Mouse (Mus musculus): ENCODE measurements around the gene Hspa1l. TPM values are rescaled to one million over a fixed set of nuclear protein-coding genes. Genes with fewer than 3 reads are reported as not detected.
"Not testable (repeated sequence)": the region's sequence is repeated elsewhere in the genome, so short reads cannot be mapped to it uniquely, and the experiment has no call there.

The Hspa1l gene
- polyA plus RNA-seq, 1 experiment from 2014 or later: 2.0 TPM

DNA sequence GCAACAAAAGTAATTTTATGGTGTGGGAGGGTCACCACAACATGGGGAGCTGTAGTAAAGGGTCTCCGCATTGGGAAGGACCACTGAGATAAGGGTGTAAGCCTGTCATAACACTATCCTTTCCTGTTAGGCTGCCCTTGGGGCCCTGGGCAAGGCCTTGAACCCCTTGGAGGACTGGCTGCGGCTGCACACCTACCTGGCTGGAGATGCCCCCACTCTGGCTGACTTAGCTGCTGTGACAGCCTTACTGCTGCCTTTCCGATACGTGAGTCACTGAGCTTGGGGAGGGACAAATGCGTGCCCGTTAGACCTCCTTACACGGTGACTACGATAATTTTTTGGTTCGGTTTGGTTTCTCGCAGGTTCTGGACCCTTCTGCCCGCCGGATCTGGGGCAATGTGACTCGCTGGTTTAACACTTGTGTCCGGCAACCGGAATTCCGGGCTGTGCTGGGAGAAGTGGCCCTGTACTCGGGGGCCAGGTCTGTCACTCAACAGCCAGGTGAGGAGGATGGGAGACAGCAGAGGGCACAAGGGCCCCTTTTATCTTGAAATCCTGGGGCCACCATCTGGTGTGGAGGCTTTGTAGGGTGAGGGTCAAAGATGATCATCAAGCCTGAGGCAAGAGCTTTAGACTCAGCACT is 31.7 kb downstream of the Hspa1l start:
- H3K36me3 ChIP-seq (replicated peaks; ENCODE audit: control insufficient read depth, insufficient read depth, low read depth, low read length): peaks cover 7% of the 10 kb centered on the region
- no peak overlapping the region for H3K4me2 ChIP-seq (ENCODE audit: low read depth, low read length)
- H3K4me3 ChIP-seq (ENCODE audit: low read depth, low read length): no peak overlapping the region
- no peak overlapping the region for H3K9ac ChIP-seq (replicated peaks; ENCODE audit: low read length)
- H3K27me3 ChIP-seq (ENCODE audit: control insufficient read depth, insufficient read depth, low read length): no peaks in the 10 kb centered on the region
- peaks cover 3% of the 10 kb centered on the region; the same call in 1 of the 2 replicates for H3K4me1 ChIP-seq (ENCODE audit: control insufficient read depth, insufficient read depth, low read length)
- ATAC-seq (replicated peaks; ENCODE audit: insufficient number of reproducible peaks, low FRiP score, low TSS enrichment, low read depth) (no peak), DNase-seq (ENCODE audit: low spot score) (no peak)
- no peak overlapping the region for H3K27ac ChIP-seq (replicated peaks; ENCODE audit: low read depth, low read length)
- no peaks in the 10 kb centered on the region for H3K9me3 ChIP-seq (replicated peaks; ENCODE audit: control insufficient read depth, low read length)
- WGBS: 93% methylated on average over 17 of the region's 17 CpGs

DNA sequence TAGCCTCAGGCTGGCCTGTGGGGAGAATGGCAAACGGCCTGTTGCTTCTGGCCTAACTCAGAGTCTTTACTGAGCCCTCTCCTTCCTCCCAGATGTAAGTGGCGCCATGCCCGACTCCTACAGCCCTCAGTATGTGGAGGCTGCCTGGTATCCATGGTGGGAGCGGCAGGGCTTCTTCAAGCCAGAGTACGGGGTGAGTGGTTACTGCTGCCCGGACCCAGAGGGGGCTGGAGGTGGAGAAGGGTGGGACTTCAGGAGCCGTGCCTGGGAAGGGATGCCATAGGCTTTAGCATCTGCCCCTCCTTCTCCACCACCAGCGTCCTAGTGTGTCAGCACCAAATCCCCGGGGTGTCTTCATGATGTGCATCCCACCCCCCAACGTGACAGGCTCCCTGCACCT is 32.7 kb downstream of the Hspa1l start:
- H3K9me3 ChIP-seq (replicated peaks; ENCODE audit: control insufficient read depth, low read length): no peaks in the 10 kb centered on the region
- H3K4me3 ChIP-seq (ENCODE audit: low read depth, low read length): no peak overlapping the region
- H3K36me3 ChIP-seq (replicated peaks; ENCODE audit: control insufficient read depth, insufficient read depth, low read depth, low read length): peaks cover 7% of the 10 kb centered on the region
- WGBS: 94% methylated on average over 10 of the region's 10 CpGs
- no peak overlapping the region for H3K4me2 ChIP-seq (ENCODE audit: low read depth, low read length)
- no peak overlapping the region for H3K27ac ChIP-seq (replicated peaks; ENCODE audit: low read depth, low read length)
- no peaks in the 10 kb centered on the region for H3K27me3 ChIP-seq (ENCODE audit: control insufficient read depth, insufficient read depth, low read length)
- no peak overlapping the region for H3K9ac ChIP-seq (replicated peaks; ENCODE audit: low read length)
- ATAC-seq (replicated peaks; ENCODE audit: insufficient number of reproducible peaks, low FRiP score, low TSS enrichment, low read depth) (no peak), DNase-seq (ENCODE audit: low spot score) (no peak)
- peaks cover 3% of the 10 kb centered on the region; the same call in 1 of the 2 replicates for H3K4me1 ChIP-seq (ENCODE audit: control insufficient read depth, insufficient read depth, low read length)

GRCm38 (mm10) chr17:35005902-35006301 is 33.4 kb downstream of the Hspa1l start:
- not testable (repeated sequence) for H3K27ac ChIP-seq (replicated peaks; ENCODE audit: low read depth, low read length); H3K9ac ChIP-seq (replicated peaks; ENCODE audit: low read length); H3K4me2 ChIP-seq (ENCODE audit: low read depth, low read length); H3K4me1 ChIP-seq (ENCODE audit: control insufficient read depth, insufficient read depth, low read length); ATAC-seq (replicated peaks; ENCODE audit: insufficient number of reproducible peaks, low FRiP score, low TSS enrichment, low read depth); H3K9me3 ChIP-seq (replicated peaks; ENCODE audit: control insufficient read depth, low read length); H3K27me3 ChIP-seq (ENCODE audit: control insufficient read depth, insufficient read depth, low read length); DNase-seq (ENCODE audit: low spot score)
- H3K4me3 ChIP-seq (ENCODE audit: low read depth, low read length): peak overlapping the region; percentile 5; the same call in 1 of the 2 replicates
- WGBS: 97% methylated on average over 4 of the region's 5 CpGs
- H3K36me3 ChIP-seq (replicated peaks; ENCODE audit: control insufficient read depth, insufficient read depth, low read depth, low read length): peaks cover 15% of the 10 kb centered on the region

DNA sequence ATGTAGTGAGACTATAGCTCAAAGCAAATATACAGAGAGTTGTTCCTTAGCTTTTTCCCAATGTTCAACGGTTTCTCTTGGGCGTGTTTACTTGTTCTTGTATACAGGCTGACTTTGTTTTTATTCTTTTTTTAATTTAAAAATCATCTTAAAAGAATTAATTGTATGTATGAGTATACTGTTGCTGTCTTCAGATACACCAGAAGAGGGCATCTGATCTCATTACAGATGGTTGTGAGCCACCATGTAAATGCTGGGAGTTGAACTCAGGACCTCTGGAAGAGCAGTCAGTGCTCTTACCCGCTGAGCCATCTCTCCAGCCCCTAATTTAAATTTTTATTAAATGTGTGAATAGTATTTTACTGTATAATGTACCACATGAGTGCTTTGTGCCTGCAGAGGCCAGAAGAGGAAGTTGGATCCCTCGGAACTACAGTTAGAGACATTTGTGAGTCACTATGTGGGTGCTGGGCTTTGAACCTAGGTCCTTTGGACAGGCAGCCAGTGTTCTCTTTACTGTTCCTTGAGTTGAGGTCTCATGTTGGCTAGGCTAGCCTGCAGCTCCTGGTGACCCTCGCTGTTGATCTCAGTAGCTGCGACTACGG is 35.0 kb downstream of the Hspa1l start:
- no peak overlapping the region for H3K4me2 ChIP-seq (ENCODE audit: low read depth, low read length)
- no peaks in the 10 kb centered on the region for H3K27me3 ChIP-seq (ENCODE audit: control insufficient read depth, insufficient read depth, low read length)
- no peaks in the 10 kb centered on the region for H3K9me3 ChIP-seq (replicated peaks; ENCODE audit: control insufficient read depth, low read length)
- ATAC-seq (replicated peaks; ENCODE audit: insufficient number of reproducible peaks, low FRiP score, low TSS enrichment, low read depth): no peak
- no peak overlapping the region for H3K27ac ChIP-seq (replicated peaks; ENCODE audit: low read depth, low read length)
- no peak overlapping the region for H3K9ac ChIP-seq (replicated peaks; ENCODE audit: low read length)
- no peak for DNase-seq (ENCODE audit: low spot score)
- 94% methylated on average over 7 of the region's 7 CpGs for WGBS
- no peak overlapping the region for H3K4me3 ChIP-seq (ENCODE audit: low read depth, low read length)
- H3K4me1 ChIP-seq (ENCODE audit: control insufficient read depth, insufficient read depth, low read length): peaks cover 3% of the 10 kb centered on the region; the same call in 1 of the 2 replicates
- H3K36me3 ChIP-seq (replicated peaks; ENCODE audit: control insufficient read depth, insufficient read depth, low read depth, low read length): peaks cover 31% of the 10 kb centered on the region

GRCm38 (mm10) chr17:35009586-35009985 is 37.1 kb downstream of the Hspa1l start:
- 89% methylated on average over 7 of the region's 7 CpGs for WGBS
- no peaks in the 10 kb centered on the region for H3K9me3 ChIP-seq (replicated peaks; ENCODE audit: control insufficient read depth, low read length)

DNA sequence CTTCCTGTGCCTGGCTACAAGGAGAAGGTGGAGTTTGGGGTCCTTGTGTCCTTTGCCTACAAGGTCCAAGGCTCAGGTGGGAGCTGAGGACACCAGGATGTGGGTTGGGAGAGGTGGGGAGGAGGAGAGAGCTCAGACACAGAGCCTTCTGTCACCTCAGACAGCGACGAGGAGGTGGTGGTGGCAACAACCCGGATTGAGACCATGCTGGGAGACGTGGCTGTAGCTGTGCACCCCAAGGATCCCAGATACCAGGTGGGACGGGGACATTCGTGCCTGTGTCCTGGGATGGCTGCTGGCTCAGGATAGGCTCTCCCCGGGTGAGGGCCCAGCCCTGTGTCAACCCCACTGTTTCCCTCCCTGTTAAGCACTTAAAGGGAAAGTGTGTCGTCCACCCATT is 38.9 kb downstream of the Hspa1l start:
- Histone ChIP-seq H3K27me3 (ENCODE audit: control insufficient read depth, insufficient read depth, low read length) (no peaks in the 10 kb centered on the region), H3K4me1 (ENCODE audit: control insufficient read depth, insufficient read depth, low read length) (no peaks in the 10 kb centered on the region), H3K4me3 (ENCODE audit: low read depth, low read length) (no peak overlapping the region), H3K4me2 (ENCODE audit: low read depth, low read length) (no peak overlapping the region), H3K27ac (replicated peaks; ENCODE audit: low read depth, low read length) (no peak overlapping the region), H3K9ac (replicated peaks; ENCODE audit: low read length) (no peak overlapping the region), H3K36me3 (replicated peaks; ENCODE audit: control insufficient read depth, insufficient read depth, low read depth, low read length) (peaks cover 48% of the 10 kb centered on the region), H3K9me3 (replicated peaks; ENCODE audit: control insufficient read depth, low read length) (no peaks in the 10 kb centered on the region)
- no peak for ATAC-seq (replicated peaks; ENCODE audit: insufficient number of reproducible peaks, low FRiP score, low TSS enrichment, low read depth)
- 94% methylated on average over 8 of the region's 8 CpGs for WGBS
- DNase-seq (ENCODE audit: low spot score): no peak

More at GRCm38 (mm10) chr17:35009586-35009985, 37.1 kb downstream of the Hspa1l start:
- ATAC-seq (replicated peaks; ENCODE audit: insufficient number of reproducible peaks, low FRiP score, low TSS enrichment, low read depth) (no peak), DNase-seq (ENCODE audit: low spot score) (no peak)
- Histone ChIP-seq H3K36me3 (replicated peaks; ENCODE audit: control insufficient read depth, insufficient read depth, low read depth, low read length) (peaks cover 49% of the 10 kb centered on the region), H3K9ac (replicated peaks; ENCODE audit: low read length) (no peak overlapping the region), H3K4me1 (ENCODE audit: control insufficient read depth, insufficient read depth, low read length) (no peaks in the 10 kb centered on the region), H3K27ac (replicated peaks; ENCODE audit: low read depth, low read length) (no peak overlapping the region), H3K4me3 (ENCODE audit: low read depth, low read length) (no peak overlapping the region), H3K27me3 (ENCODE audit: control insufficient read depth, insufficient read depth, low read length) (no peaks in the 10 kb centered on the region), H3K4me2 (ENCODE audit: low read depth, low read length) (no peak overlapping the region)

DNA sequence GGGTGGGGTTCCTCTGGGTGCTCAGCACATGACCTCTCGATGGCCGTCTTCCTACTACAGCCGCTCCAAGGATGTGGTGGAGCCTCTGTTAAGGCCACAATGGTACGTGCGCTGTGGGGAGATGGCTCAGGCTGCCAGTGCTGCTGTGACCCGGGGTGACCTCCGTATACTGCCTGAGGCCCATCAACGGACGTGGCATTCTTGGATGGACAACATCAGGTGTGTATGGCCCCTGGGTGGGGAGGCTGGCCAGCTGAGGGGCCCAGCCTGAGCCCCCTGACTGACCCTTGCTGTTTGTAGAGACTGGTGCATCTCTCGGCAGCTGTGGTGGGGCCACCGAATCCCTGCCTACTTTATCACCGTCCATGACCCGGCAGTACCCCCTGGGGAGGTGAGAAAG is 39.9 kb downstream of the Hspa1l start:
- Histone ChIP-seq H3K4me1 (ENCODE audit: control insufficient read depth, insufficient read depth, low read length) (no peaks in the 10 kb centered on the region), H3K4me2 (ENCODE audit: low read depth, low read length) (no peak overlapping the region), H3K27me3 (ENCODE audit: control insufficient read depth, insufficient read depth, low read length) (no peaks in the 10 kb centered on the region), H3K36me3 (replicated peaks; ENCODE audit: control insufficient read depth, insufficient read depth, low read depth, low read length) (peaks cover 48% of the 10 kb centered on the region), H3K9me3 (replicated peaks; ENCODE audit: control insufficient read depth, low read length) (no peaks in the 10 kb centered on the region), H3K27ac (replicated peaks; ENCODE audit: low read depth, low read length) (no peak overlapping the region), H3K4me3 (ENCODE audit: low read depth, low read length) (no peak overlapping the region), H3K9ac (replicated peaks; ENCODE audit: low read length) (no peak overlapping the region)
- ATAC-seq (replicated peaks; ENCODE audit: insufficient number of reproducible peaks, low FRiP score, low TSS enrichment, low read depth) (no peak), DNase-seq (ENCODE audit: low spot score) (no peak)
- 89% methylated on average over 13 of the region's 13 CpGs for WGBS

- H3K27me3 ChIP-seq (ENCODE audit: control insufficient read depth, insufficient read depth, low read length): no peaks in the 10 kb centered on the region
- H3K9ac ChIP-seq (replicated peaks; ENCODE audit: low read length): no peak overlapping the region
- no peak overlapping the region for H3K27ac ChIP-seq (replicated peaks; ENCODE audit: low read depth, low read length)
- H3K4me2 ChIP-seq (ENCODE audit: low read depth, low read length): no peak overlapping the region
- H3K9me3 ChIP-seq (replicated peaks; ENCODE audit: control insufficient read depth, low read length): no peaks in the 10 kb centered on the region
- ATAC-seq (replicated peaks; ENCODE audit: insufficient number of reproducible peaks, low FRiP score, low TSS enrichment, low read depth) (no peak), DNase-seq (ENCODE audit: low spot score) (no peak)
- H3K36me3 ChIP-seq (replicated peaks; ENCODE audit: control insufficient read depth, insufficient read depth, low read depth, low read length): peaks cover 48% of the 10 kb centered on the region
- WGBS: 87% methylated on average over 6 of the region's 6 CpGs
- no peaks in the 10 kb centered on the region for H3K4me1 ChIP-seq (ENCODE audit: control insufficient read depth, insufficient read depth, low read length)
- H3K4me3 ChIP-seq (ENCODE audit: low read depth, low read length): no peak overlapping the region
Observed at GRCm38 (mm10) chr17:35013221-35013620, 40.7 kb downstream of the Hspa1l start.
